Mouse (Mus musculus) embryonic facial prominence, embryonic 11.5 days (tissue): ENCODE data around the gene Lrrc45. TPM values are rescaled to one million over a fixed set of nuclear protein-coding genes. Genes with fewer than 3 reads are reported as not detected.
"Not testable (repeated sequence)": the region's sequence is repeated elsewhere in the genome, so short reads cannot be mapped to it uniquely, and the experiment has no call there.

Experiments used
- ATAC-seq: fragments of 200-750 bp; cut with Nextera tagmentation; replicated peaks from 2 replicates; pipeline ENCODE4 v1.8.0; 2017; ENCODE audit warnings: low read depth; ENCODE audit not compliant: insufficient number of reproducible peaks, low FRiP score, low TSS enrichment
- DNase-seq: peaks from one replicate; pipeline ENCODE4 v3.0.0-alpha.2; 2015; ENCODE audit warnings: low spot score
- H3K27ac ChIP-seq: fragments of 300-500 bp; sonication (generic); replicated peaks from 2 replicates; pipeline ENCODE4 v1.5.1; 2014; ENCODE audit warnings: mild to moderate bottlenecking, low read depth, low read length, control low read depth
- H3K27me3 ChIP-seq: fragments of 300-500 bp; sonication (generic); 2 replicates; pipeline ENCODE4 v1.6.1; 2014; ENCODE audit warnings: mild to moderate bottlenecking, low read length, moderate library complexity, mixed read lengths; ENCODE audit not compliant: control insufficient read depth, insufficient read depth
- H3K36me3 ChIP-seq: fragments of 300-500 bp; sonication (generic); replicated peaks from 2 replicates; pipeline ENCODE4 v1.6.1; 2014; ENCODE audit warnings: low read depth, mild to moderate bottlenecking, low read length, moderate library complexity, mixed read lengths; ENCODE audit not compliant: control insufficient read depth, insufficient read depth
- H3K4me1 ChIP-seq: fragments of 300-500 bp; sonication (generic); 2 replicates; pipeline ENCODE4 v1.6.1; 2014; ENCODE audit warnings: low read length, mixed read lengths; ENCODE audit not compliant: control insufficient read depth, insufficient read depth
- H3K4me2 ChIP-seq: fragments of 300-500 bp; sonication (generic); 2 replicates; pipeline ENCODE4 v1.6.1; 2014; ENCODE audit warnings: low read depth, mild to moderate bottlenecking, control low read depth, low read length, moderate library complexity
- H3K4me3 ChIP-seq: fragments of 300-500 bp; sonication (generic); 2 replicates; pipeline ENCODE4 v1.5.1; 2014; ENCODE audit warnings: low read depth, low read length, control low read depth
- H3K9ac ChIP-seq: fragments of 300-500 bp; sonication (generic); replicated peaks from 2 replicates; pipeline ENCODE4 v1.6.1; 2014; ENCODE audit warnings: mild to moderate bottlenecking, control low read depth, low read length
- H3K9me3 ChIP-seq: fragments of 300-500 bp; sonication (generic); replicated peaks from 2 replicates; pipeline ENCODE4 v1.6.1; 2016; ENCODE audit warnings: mild to moderate bottlenecking, low read length, inconsistent platforms, mixed read lengths; ENCODE audit not compliant: control insufficient read depth
- WGBS: fragments of 180-500 bp; shearing (Covaris S2); extraction: QIAGEN DNeasy Blood & Tissue Kit; methylation state at CpG from one replicate; pipeline ENCODE4 v1.1.7; 2014; 5-methylcytosine and 5-hydroxymethylcytosine counted together
- polyA plus RNA-seq: library from polyadenylated mRNA; unstranded; fragments of >200 nt; fragmentation: Nextera tagmentation; extraction: Ambion mirVana; gene quantifications from 2 replicates; pipeline ENCODE4 v1.2.1, GENCODE M21; 2014

Lrrc45 gene
- polyA plus RNA-seq, 1 experiment from 2014 or later: 35.0 TPM

GRCm38 (mm10) chr11:120722761-120723382 is 9.1 kb downstream of the Lrrc45 start:
- Histone ChIP-seq H3K27ac (no peak overlapping the region), H3K27me3 (peaks cover 7% of the 10 kb centered on the region; the same call in 1 of the 2 replicates), H3K9ac (no peak overlapping the region), H3K36me3 (no peaks in the 10 kb centered on the region; the same call in 1 of the 2 replicates), H3K4me3 (no peak overlapping the region), H3K4me1 (peaks cover 3% of the 10 kb centered on the region), H3K4me2 (no peak overlapping the region), H3K9me3 (no peaks in the 10 kb centered on the region)
- ATAC-seq (no peak), DNase-seq (no peak)
- WGBS: 86% methylated on average over 11 of the region's 11 CpGs

GRCm38 (mm10) chr11:120723509-120723908 is 9.8 kb downstream of the Lrrc45 start:
- H3K9ac ChIP-seq: no peak overlapping the region
- H3K27me3 ChIP-seq: peaks cover 7% of the 10 kb centered on the region
- no peak overlapping the region for H3K27ac ChIP-seq
- WGBS: 81% methylated on average over 7 of the region's 7 CpGs
- peaks cover 3% of the 10 kb centered on the region for H3K4me1 ChIP-seq
- no peak overlapping the region for H3K4me2 ChIP-seq
- H3K9me3 ChIP-seq: no peaks in the 10 kb centered on the region
- no peaks in the 10 kb centered on the region; the same call in 1 of the 2 replicates for H3K36me3 ChIP-seq
- no peak for DNase-seq
- H3K4me3 ChIP-seq: no peak overlapping the region
- ATAC-seq: no peak

- no peak overlapping the region for H3K27ac ChIP-seq
- no peaks in the 10 kb centered on the region for H3K9me3 ChIP-seq
- DNase-seq: no peak
- H3K27me3 ChIP-seq: peaks cover 7% of the 10 kb centered on the region
- WGBS: 17% methylated on average over 36 of the region's 36 CpGs
- H3K36me3 ChIP-seq: no peaks in the 10 kb centered on the region; the same call in 1 of the 2 replicates
- peak overlapping the region; percentile 87 for H3K4me2 ChIP-seq
- H3K4me1 ChIP-seq: peaks cover 3% of the 10 kb centered on the region; the same call in 1 of the 2 replicates
- peak; percentile 5 for ATAC-seq
- peak overlapping the region; percentile 49 for H3K9ac ChIP-seq
- H3K4me3 ChIP-seq: peak overlapping the region; percentile 45
Measured at GRCm38 (mm10) chr11:120726243-120727168, 12.8 kb downstream of the Lrrc45 start.

- peak; percentile 90 for DNase-seq
- under 1% methylated on average over 14 of the region's 14 CpGs for WGBS
- H3K9ac ChIP-seq: peak within 1 kb of the TSS; percentile 49
- no peak within 1 kb of the TSS for H3K27ac ChIP-seq
- peak within 1 kb of the TSS; percentile 87 for H3K4me2 ChIP-seq
- peaks cover 4% of the 10 kb centered on the region for H3K27me3 ChIP-seq
- H3K36me3 ChIP-seq: no peaks in the 10 kb centered on the region; the same call in 1 of the 2 replicates
- peaks cover under 1% of the 10 kb centered on the region; the same call in 1 of the 2 replicates for H3K4me1 ChIP-seq
- peak within 1 kb of the TSS; percentile 45 for H3K4me3 ChIP-seq
- ATAC-seq: peak; percentile 81
- no peaks in the 10 kb centered on the region for H3K9me3 ChIP-seq
Measured at GRCm38 (mm10) chr11:120727169-120727527, 13.4 kb downstream of the Lrrc45 start, which contains the start of gene Dcxr. TSS of gene Dcxr (minus strand) at chr11:120727281.

GRCm38 (mm10) chr11:120727564-120727963 is 13.8 kb downstream of the Lrrc45 start:
- Histone ChIP-seq H3K4me3 (no peak overlapping the region), H3K4me1 (no peaks in the 10 kb centered on the region), H3K4me2 (no peak overlapping the region), H3K9ac (no peak overlapping the region), H3K36me3 (no peaks in the 10 kb centered on the region; the same call in 1 of the 2 replicates), H3K27me3 (peaks cover under 1% of the 10 kb centered on the region), H3K27ac (no peak overlapping the region), H3K9me3 (no peaks in the 10 kb centered on the region)
- DNase-seq (no peak), ATAC-seq (no peak)
- 69% methylated on average over 12 of the region's 12 CpGs for WGBS

- H3K27me3 ChIP-seq: no peaks in the 10 kb centered on the region; the same call in 1 of the 2 replicates
- H3K9me3 ChIP-seq: no peaks in the 10 kb centered on the region
- no peak overlapping the region for H3K27ac ChIP-seq
- DNase-seq (no peak), ATAC-seq (no peak)
- no peak overlapping the region for H3K4me2 ChIP-seq
- WGBS: 65% methylated on average over 11 of the region's 11 CpGs
- no peaks in the 10 kb centered on the region for H3K4me1 ChIP-seq
- H3K4me3 ChIP-seq: no peak overlapping the region
- no peak overlapping the region for H3K9ac ChIP-seq
- H3K36me3 ChIP-seq: no peaks in the 10 kb centered on the region
Measured at GRCm38 (mm10) chr11:120728530-120729240, 15.0 kb downstream of the Lrrc45 start.

- peak overlapping the region; percentile 29 for H3K4me2 ChIP-seq
- H3K4me3 ChIP-seq, H3K4me1 ChIP-seq, H3K36me3 ChIP-seq, ATAC-seq, H3K27ac ChIP-seq, H3K9me3 ChIP-seq, H3K9ac ChIP-seq, H3K27me3 ChIP-seq: not testable (repeated sequence)
- 1% methylated on average over 17 of the region's 21 CpGs for WGBS
- peak; percentile 73 for DNase-seq
Measured at GRCm38 (mm10) chr11:120729432-120730050, 15.8 kb downstream of the Lrrc45 start.
